Comparison of ENCODE assay signal across 8 mouse cellular contexts in the genomic region with DNA sequence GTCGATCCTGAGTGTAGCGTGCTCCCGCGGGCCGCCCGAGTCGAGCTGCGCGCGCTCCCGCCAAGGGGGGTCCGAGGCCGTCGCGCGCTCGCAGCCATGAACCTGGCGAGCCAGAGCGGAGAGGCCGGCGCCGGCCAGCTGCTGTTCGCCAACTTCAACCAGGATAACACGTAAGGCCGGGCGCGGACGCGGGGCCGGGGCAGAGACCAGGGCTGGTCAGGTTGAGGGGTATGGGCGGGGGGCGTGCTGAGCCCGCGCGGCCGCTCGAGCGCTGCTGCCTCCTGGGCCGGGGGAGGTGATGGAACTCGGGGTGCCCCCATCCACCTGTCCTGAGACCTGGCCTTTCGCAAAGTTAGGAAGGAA. TPM values are rescaled to one million over a fixed set of nuclear protein-coding genes. Genes with fewer than 3 reads are reported as not detected.
DNase-seq lines count a peak whose midpoint lies in the region; ATAC-seq and TF ChIP-seq lines count a peak whose summit lies in the region.

No protein-coding gene starts in this region.

- peaks cover 18% of the 10 kb centered on the region for H3K36me3 ChIP-seq in kidney, embryonic 15.5 days
- peaks cover 15% of the 10 kb centered on the region for H3K36me3 ChIP-seq in hindbrain, embryonic 12.5 days
- peaks cover 16% of the 10 kb centered on the region for H3K36me3 ChIP-seq in midbrain, embryonic 14.5 days (ENCODE audit: control insufficient read depth, insufficient read depth, low read length)

- H3K4me1 ChIP-seq in kidney, embryonic 15.5 days = peaks cover 18% of the 10 kb centered on the region
- H3K4me1 ChIP-seq in bone marrow macrophage, adult 2 months (ENCODE audit: control insufficient read depth, insufficient read depth, low read length) = peaks cover 12% of the 10 kb centered on the region
- H3K4me1 ChIP-seq in hindbrain, embryonic 12.5 days = peaks cover 19% of the 10 kb centered on the region
- H3K4me1 ChIP-seq in midbrain, embryonic 14.5 days (ENCODE audit: control insufficient read depth, insufficient read depth, low read length) = peaks cover 12% of the 10 kb centered on the region

- TF ChIP-seq CTCF in bone marrow macrophage, adult 2 months (IDR thresholded peaks at IDR 0.05; ENCODE audit: low read depth, low read length) = no peak

- H3K9me3 ChIP-seq in kidney, embryonic 15.5 days (replicated peaks) = no peaks in the 10 kb centered on the region
- no peaks in the 10 kb centered on the region for H3K9me3 ChIP-seq in hindbrain, embryonic 12.5 days (replicated peaks)
- no peaks in the 10 kb centered on the region for H3K9me3 ChIP-seq in midbrain, embryonic 14.5 days (ENCODE audit: control insufficient read depth, low read length)

- DNase-seq in kidney, adult 8-10 months = no peak
- no peak for DNase-seq in midbrain, embryonic 14.5 days
- no peak for DNase-seq in gastrocnemius, postnatal 10 days
- no peak for DNase-seq in right cerebral cortex, adult 18-20 months

- peak; percentile 74; the same call in 1 of the 2 replicates for ATAC-seq in kidney, embryonic 15.5 days (replicated peaks; ENCODE audit: low FRiP score)
- ATAC-seq in hindbrain, embryonic 12.5 days (ENCODE audit: low FRiP score) = peak; percentile 86
- ATAC-seq in midbrain, embryonic 14.5 days (ENCODE audit: low FRiP score, low TSS enrichment) = peak; percentile 75
- no peak for ATAC-seq in inflammation-experienced regulatory T-cells, adult 6 months

- H3K27ac ChIP-seq in kidney, embryonic 15.5 days = peak overlapping the region; percentile 90
- peak overlapping the region; percentile 13; the same call in 1 of the 2 replicates for H3K27ac ChIP-seq in bone marrow macrophage, adult 2 months (ENCODE audit: insufficient read depth, low read depth, low read length)
- peak overlapping the region; percentile 85 for H3K27ac ChIP-seq in hindbrain, embryonic 12.5 days
- H3K27ac ChIP-seq in midbrain, embryonic 14.5 days (replicated peaks; ENCODE audit: low read depth, low read length) = peak overlapping the region; percentile 75

- H3K4me2 ChIP-seq in kidney, embryonic 15.5 days = peak overlapping the region; percentile 83
- peak overlapping the region; percentile 94 for H3K4me2 ChIP-seq in hindbrain, embryonic 12.5 days (replicated peaks)
- peak overlapping the region; percentile 78 for H3K4me2 ChIP-seq in midbrain, embryonic 14.5 days (ENCODE audit: low read length)

- H3K9ac ChIP-seq in kidney, embryonic 15.5 days = peak overlapping the region; percentile 94
- H3K9ac ChIP-seq in hindbrain, embryonic 12.5 days = peak overlapping the region; percentile 95
- H3K9ac ChIP-seq in midbrain, embryonic 14.5 days (replicated peaks; ENCODE audit: low read length) = peak overlapping the region; percentile 85

- under 1% methylated on average over 40 of the region's 41 CpGs for WGBS in kidney, embryonic 15.5 days
- WGBS in hindbrain, embryonic 12.5 days = under 1% methylated on average over 41 of the region's 41 CpGs
- WGBS in midbrain, embryonic 14.5 days = under 1% methylated on average over 41 of the region's 41 CpGs

- H3K27me3 ChIP-seq in kidney, embryonic 15.5 days = no peaks in the 10 kb centered on the region
- no peaks in the 10 kb centered on the region; the same call in 1 of the 2 replicates for H3K27me3 ChIP-seq in hindbrain, embryonic 12.5 days
- H3K27me3 ChIP-seq in midbrain, embryonic 14.5 days (ENCODE audit: control insufficient read depth, insufficient read depth, low read length) = no peaks in the 10 kb centered on the region

- TF ChIP-seq POLR2A in bone marrow macrophage, adult 2 months (IDR thresholded peaks at IDR 0.05; ENCODE audit: borderline replicate concordance, low read depth, low read length) = no peak

- peak overlapping the region; percentile 94 for H3K4me3 ChIP-seq in kidney, embryonic 15.5 days (replicated peaks)
- H3K4me3 ChIP-seq in bone marrow macrophage, adult 2 months (ENCODE audit: insufficient read depth, low read length) = peak overlapping the region; percentile 75
- peak overlapping the region; percentile 96 for H3K4me3 ChIP-seq in hindbrain, embryonic 12.5 days
- H3K4me3 ChIP-seq in midbrain, embryonic 14.5 days (replicated peaks; ENCODE audit: low read depth, low read length) = peak overlapping the region; percentile 95

RNA-seq across cellular contexts. Expression of a gene that starts 2.1 kb away (rescaled TPM):
- polyA plus RNA-seq in kidney, embryonic 15.5 days (2015; fragmentation: Nextera tagmentation; extraction: Ambion mirVana) = 50.0 and 51.6 TPM in 2 replicates
- polyA plus RNA-seq in bone marrow macrophage, adult 2 months (2012; ENCODE audit: insufficient read depth, insufficient read length, missing spikeins) = 29.9 and 31.6 TPM in 2 replicates
- polyA plus RNA-seq in hindbrain, embryonic 12.5 days (2016; fragmentation: Nextera tagmentation; extraction: Ambion mirVana) = 63.8 and 64.8 TPM in 2 replicates
- 41.2 and 48.3 TPM in 2 replicates for polyA plus RNA-seq in midbrain, embryonic 14.5 days (2014; fragmentation: Nextera tagmentation; extraction: Ambion mirVana)
- total RNA-seq in gastrocnemius, postnatal 10 days (2021) = 10 to 100 TPM; 29.2 to 33.6 TPM
- polyA plus RNA-seq in inflammation-experienced regulatory T-cells, adult 6 months (2017; shearing (Covaris generic)) = 10 to 100 TPM; 12.6 to 20.5 (median 15.4) TPM

RNA-seq across cellular contexts. Expression of a gene that starts 21.0 kb away (rescaled TPM):
- 0.51 and 1.3 TPM in 2 replicates for polyA plus RNA-seq in kidney, embryonic 15.5 days (2015; fragmentation: Nextera tagmentation; extraction: Ambion mirVana)
- polyA plus RNA-seq in bone marrow macrophage, adult 2 months (2012; ENCODE audit: insufficient read depth, insufficient read length, missing spikeins) = not detected in 2 replicates
- polyA plus RNA-seq in hindbrain, embryonic 12.5 days (2016; fragmentation: Nextera tagmentation; extraction: Ambion mirVana) = 12.0 and 12.2 TPM in 2 replicates
- 33.5 and 35.3 TPM in 2 replicates for polyA plus RNA-seq in midbrain, embryonic 14.5 days (2014; fragmentation: Nextera tagmentation; extraction: Ambion mirVana)
- total RNA-seq in gastrocnemius, postnatal 10 days (2021) = under 1 TPM; 0.31 to 0.43 TPM
- not detected for polyA plus RNA-seq in inflammation-experienced regulatory T-cells, adult 6 months (2017; shearing (Covaris generic))

Comparison
In these comparisons a context has a peak if more than half of its experiments do, and no peak if none do; other contexts are left out.
1. H3K27ac ChIP-seq: peak in every context shown above with its lines; median percentile 90 in kidney, embryonic 15.5 days; 85 in hindbrain, embryonic 12.5 days; 75 in midbrain, embryonic 14.5 days; 13 in bone marrow macrophage, adult 2 months.